Mouse (Mus musculus): ENCODE data around the gene Chchd6.

GRCm38 (mm10) chr6:89489533-89489932, 105.9 kb downstream of the Chchd6 start:
- no peak for TF ChIP-seq USF1 (IDR thresholded peaks at IDR 0.05; ENCODE audit: low read depth)
- no peak for TF ChIP-seq TCF12 (IDR thresholded peaks at IDR 0.05; ENCODE audit: insufficient read depth, poor library complexity, severe bottlenecking)
- no peak for TF ChIP-seq E2F4 (IDR thresholded peaks at IDR 0.05; ENCODE audit: insufficient read depth)
- no peak for TF ChIP-seq POLR2AphosphoS2 (IDR thresholded peaks at IDR 0.05; ENCODE audit: insufficient read length, low read depth)
- no peak for TF ChIP-seq POLR2A (IDR thresholded peaks at IDR 0.05; ENCODE audit: insufficient read length, low read depth)
- TF ChIP-seq MAX (IDR thresholded peaks at IDR 0.05; ENCODE audit: low read depth) = no peak
